Mouse (Mus musculus) neural tube, embryonic 15.5 days (tissue): Measurements from ENCODE around the gene Mylk. TPM values are rescaled to one million over a fixed set of nuclear protein-coding genes. Genes with fewer than 3 reads are reported as not detected.

ENCODE experiments used
- ATAC-seq: fragments of 200-750 bp; cut with Nextera tagmentation; 2 replicates; pipeline ENCODE4 v1.8.0; 2017; ENCODE audit warnings: mild to moderate bottlenecking, moderate TSS enrichment, moderate library complexity; ENCODE audit not compliant: low FRiP score
- H3K27ac ChIP-seq: fragments of 300-500 bp; sonication (generic); replicated peaks from 2 replicates; pipeline ENCODE4 v1.5.1; 2015; ENCODE audit warnings: mild to moderate bottlenecking, inconsistent platforms
- H3K27me3 ChIP-seq: fragments of 300-500 bp; sonication (generic); replicated peaks from 2 replicates; pipeline ENCODE4 v1.6.1; 2015; ENCODE audit warnings: inconsistent platforms
- H3K36me3 ChIP-seq: fragments of 300-500 bp; sonication (generic); 2 replicates; pipeline ENCODE4 v1.6.1; 2015; ENCODE audit warnings: inconsistent platforms
- H3K4me1 ChIP-seq: fragments of 300-500 bp; sonication (generic); 2 replicates; pipeline ENCODE4 v1.6.1; 2015; ENCODE audit warnings: inconsistent platforms
- H3K4me2 ChIP-seq: fragments of 300-500 bp; sonication (generic); 2 replicates; pipeline ENCODE4 v1.6.1; 2015; ENCODE audit warnings: inconsistent platforms, mild to moderate bottlenecking, moderate library complexity
- H3K4me3 ChIP-seq: fragments of 300-500 bp; sonication (generic); replicated peaks from 2 replicates; pipeline ENCODE4 v1.5.1; 2015; ENCODE audit warnings: mild to moderate bottlenecking, inconsistent platforms
- H3K9ac ChIP-seq: fragments of 300-500 bp; sonication (generic); replicated peaks from 2 replicates; pipeline ENCODE4 v1.6.1; 2015; ENCODE audit warnings: mild to moderate bottlenecking, inconsistent platforms
- H3K9me3 ChIP-seq: fragments of 300-500 bp; sonication (generic); replicated peaks from 2 replicates; pipeline ENCODE4 v1.6.1; 2016; ENCODE audit warnings: inconsistent platforms
- WGBS: fragments of 180-500 bp; shearing (Covaris S2); methylation state at CpG from one replicate; pipeline ENCODE4 v1.1.7; 2015; ENCODE audit warnings: mixed read lengths; 5-methylcytosine and 5-hydroxymethylcytosine counted together
- polyA plus RNA-seq: library from polyadenylated mRNA; unstranded; fragments of >200 nt; fragmentation: Nextera tagmentation; extraction: Ambion mirVana; gene quantifications from 2 replicates; pipeline ENCODE4 v1.2.1, GENCODE M21; 2015

Mylk gene
- polyA plus RNA-seq, 1 experiment from 2014 or later = 4.5 TPM

DNA sequence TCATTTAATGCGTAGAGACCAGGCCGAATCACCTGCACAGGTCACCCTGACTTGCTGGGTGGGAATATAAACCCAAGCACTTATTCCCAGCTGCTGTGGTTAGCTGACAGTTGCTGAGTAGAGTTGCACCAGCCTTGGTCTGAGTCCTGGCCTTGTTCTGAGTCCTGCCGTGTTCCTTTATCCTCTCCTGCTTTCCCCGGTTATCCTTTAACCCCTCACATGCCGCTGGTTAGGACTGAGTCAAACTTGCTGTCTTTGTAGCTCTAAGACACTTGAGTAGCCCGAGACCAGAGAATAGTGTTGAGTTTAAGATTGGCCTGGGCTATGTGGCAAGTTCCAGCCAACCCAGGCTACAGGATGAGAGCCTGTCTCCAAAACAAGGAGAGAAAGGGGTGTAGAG, 189.5 kb downstream of the Mylk start:
- no peaks in the 10 kb centered on the region for H3K9me3 ChIP-seq
- no peaks in the 10 kb centered on the region for H3K36me3 ChIP-seq
- no peak overlapping the region for H3K27ac ChIP-seq
- peaks cover 12% of the 10 kb centered on the region for H3K4me1 ChIP-seq
- no peak for ATAC-seq
- H3K9ac ChIP-seq = no peak overlapping the region
- no peak overlapping the region for H3K4me2 ChIP-seq
- H3K27me3 ChIP-seq = no peaks in the 10 kb centered on the region
- no peak overlapping the region for H3K4me3 ChIP-seq
- WGBS = 52% methylated on average over 6 of the region's 6 CpGs

DNA sequence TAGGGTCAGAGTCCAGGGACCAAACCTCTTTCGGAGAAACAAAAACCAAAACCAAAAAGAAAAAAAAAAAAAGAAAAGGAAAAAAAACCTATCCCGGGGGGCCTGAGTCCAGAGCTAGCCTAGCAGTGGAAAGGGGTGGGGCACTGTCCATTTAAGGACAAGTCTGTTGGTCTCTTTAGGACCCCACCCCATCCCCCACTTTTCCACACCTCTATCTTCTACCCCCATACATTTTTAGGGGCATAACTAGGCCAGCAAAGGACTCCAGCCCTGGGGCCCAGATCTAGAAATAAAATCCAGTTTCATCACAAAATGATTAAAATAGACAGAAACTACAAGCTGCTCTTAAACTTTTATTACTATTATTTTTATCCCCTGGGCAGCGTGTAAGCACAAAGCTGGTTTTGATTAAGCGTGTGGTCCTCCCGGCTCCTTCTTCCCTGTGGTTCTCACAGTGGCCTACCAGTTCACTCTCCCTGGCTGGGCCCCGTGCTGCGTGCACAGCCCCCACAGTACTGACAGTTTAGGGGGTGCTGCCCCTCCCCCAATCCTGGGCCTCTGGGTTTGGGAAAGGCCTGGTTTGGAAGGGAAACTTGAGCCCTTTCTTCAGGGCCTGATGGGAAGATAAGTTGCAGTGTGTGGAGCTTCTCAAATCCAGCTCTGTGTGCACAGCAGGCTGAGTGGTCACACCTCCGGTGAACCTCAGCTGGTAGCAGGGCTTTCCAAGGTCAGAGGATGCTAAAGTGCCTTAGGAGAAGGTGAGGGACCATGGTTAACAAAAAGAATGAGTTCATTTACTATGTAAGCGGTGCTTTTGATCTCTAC, 190.7 kb downstream of the Mylk start:
- 55% methylated on average over 9 of the region's 9 CpGs for WGBS
- Histone ChIP-seq H3K4me3 (no peak overlapping the region), H3K27me3 (no peaks in the 10 kb centered on the region), H3K4me2 (no peak overlapping the region), H3K4me1 (peaks cover 9% of the 10 kb centered on the region), H3K27ac (no peak overlapping the region), H3K9me3 (no peaks in the 10 kb centered on the region), H3K9ac (no peak overlapping the region), H3K36me3 (no peaks in the 10 kb centered on the region)
- ATAC-seq = no peak

DNA sequence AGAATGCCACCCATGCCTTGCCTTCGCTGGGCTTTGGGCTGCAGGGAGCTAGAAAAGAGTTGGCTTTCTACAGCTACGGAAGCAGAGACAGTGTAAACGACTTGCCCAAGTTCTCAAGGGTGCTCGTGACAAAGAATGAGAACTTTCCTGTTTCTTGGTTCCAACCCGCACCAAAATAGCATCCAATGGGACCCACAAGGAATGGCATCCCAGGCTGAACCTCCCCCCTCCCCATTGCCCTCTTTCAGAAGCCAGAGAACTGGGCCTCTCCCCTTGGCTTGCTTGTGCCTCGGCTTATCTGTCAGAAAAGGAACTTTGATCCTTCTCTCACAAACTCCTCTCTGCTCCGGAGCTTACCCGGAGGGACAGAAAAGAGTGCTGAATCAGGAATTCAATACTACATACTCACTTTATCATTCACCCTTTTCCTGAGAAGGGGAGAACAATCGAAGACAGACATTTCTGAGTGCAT, 191.4 kb downstream of the Mylk start:
- Histone ChIP-seq H3K9ac (no peak overlapping the region), H3K27me3 (no peaks in the 10 kb centered on the region), H3K27ac (no peak overlapping the region), H3K9me3 (no peaks in the 10 kb centered on the region), H3K4me1 (peaks cover 9% of the 10 kb centered on the region), H3K4me3 (no peak overlapping the region), H3K36me3 (no peaks in the 10 kb centered on the region), H3K4me2 (no peak overlapping the region)
- no peak for ATAC-seq
- WGBS = 58% methylated on average over 9 of the region's 9 CpGs

DNA sequence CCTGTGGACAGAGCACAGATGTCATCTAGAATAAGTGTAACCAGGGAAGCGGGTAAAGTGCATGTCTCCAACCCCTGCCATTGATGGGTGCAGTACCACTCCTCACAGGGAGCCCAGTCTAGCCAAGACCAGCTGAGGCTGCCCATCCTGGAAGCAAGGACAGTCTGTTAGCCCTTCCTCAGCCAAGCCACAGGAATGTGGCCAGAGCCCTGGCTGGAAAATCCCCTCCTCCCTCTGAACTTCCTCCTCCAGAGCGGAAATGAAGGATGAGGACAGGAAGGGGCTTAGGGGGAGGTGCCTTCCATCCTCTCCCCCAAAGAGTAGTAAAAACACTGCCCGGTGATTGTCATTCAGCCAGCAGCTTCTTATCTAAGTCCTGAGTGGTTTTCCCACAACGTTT, 192.6 kb downstream of the Mylk start:
- Histone ChIP-seq H3K4me1 (peaks cover 9% of the 10 kb centered on the region), H3K36me3 (no peaks in the 10 kb centered on the region), H3K4me3 (no peak overlapping the region), H3K4me2 (no peak overlapping the region), H3K9ac (no peak overlapping the region), H3K27ac (no peak overlapping the region), H3K9me3 (no peaks in the 10 kb centered on the region), H3K27me3 (no peaks in the 10 kb centered on the region)
- WGBS = 48% methylated on average over 4 of the region's 4 CpGs
- no peak for ATAC-seq

DNA sequence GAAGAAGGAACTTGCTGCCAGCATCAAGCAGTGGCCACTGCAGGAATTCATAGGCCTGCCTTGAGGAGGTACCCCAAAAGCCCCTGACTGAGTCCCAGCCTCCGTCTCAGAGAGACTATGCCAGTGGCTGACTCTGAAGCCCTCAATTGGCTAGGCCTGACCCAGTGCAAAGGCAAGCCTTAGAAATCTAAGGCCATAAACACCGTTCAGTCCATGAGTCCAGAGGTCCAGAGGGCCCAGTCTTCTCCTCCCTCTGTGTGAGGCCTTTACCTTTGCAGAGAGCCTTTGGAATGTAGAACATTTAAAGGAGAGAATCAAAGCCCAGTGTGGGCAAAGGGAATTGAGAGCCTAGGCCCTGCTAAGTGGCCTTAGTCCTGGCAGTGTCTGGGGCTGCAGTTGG, 193.2 kb downstream of the Mylk start:
- peaks cover 9% of the 10 kb centered on the region for H3K4me1 ChIP-seq
- ATAC-seq = no peak
- no peak overlapping the region for H3K4me3 ChIP-seq
- H3K27me3 ChIP-seq = no peaks in the 10 kb centered on the region
- no peak overlapping the region for H3K4me2 ChIP-seq
- H3K9me3 ChIP-seq = no peaks in the 10 kb centered on the region
- no peak overlapping the region for H3K9ac ChIP-seq
- WGBS = 66% methylated on average over 2 of the region's 2 CpGs
- H3K27ac ChIP-seq = no peak overlapping the region
- H3K36me3 ChIP-seq = no peaks in the 10 kb centered on the region

DNA sequence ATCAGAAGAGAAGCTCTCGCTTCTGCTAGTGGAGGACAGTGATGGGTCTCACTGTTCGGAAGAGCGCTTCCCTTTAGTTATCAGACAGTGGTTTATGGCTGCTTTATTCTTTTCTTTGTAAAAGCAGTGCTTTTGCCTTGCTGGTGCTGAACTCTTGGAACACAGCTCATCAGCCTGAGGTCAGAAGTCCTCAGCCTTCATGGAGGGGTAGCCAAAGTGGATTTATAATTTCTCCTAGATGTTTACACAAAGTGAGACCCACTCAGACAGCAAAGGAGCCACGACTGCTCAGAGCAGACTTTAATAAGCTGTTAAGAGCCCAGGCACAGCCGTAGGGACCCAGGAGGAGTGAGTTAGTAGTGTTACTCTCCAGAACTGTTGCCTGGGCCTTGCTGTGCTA, 194.9 kb downstream of the Mylk start:
- peaks cover 9% of the 10 kb centered on the region for H3K4me1 ChIP-seq
- H3K9ac ChIP-seq = no peak overlapping the region
- H3K27me3 ChIP-seq = no peaks in the 10 kb centered on the region
- ATAC-seq = no peak
- 35% methylated on average over 5 of the region's 5 CpGs for WGBS
- no peak overlapping the region for H3K27ac ChIP-seq
- no peaks in the 10 kb centered on the region for H3K9me3 ChIP-seq
- no peak overlapping the region for H3K4me3 ChIP-seq
- H3K36me3 ChIP-seq = no peaks in the 10 kb centered on the region
- no peak overlapping the region for H3K4me2 ChIP-seq

DNA sequence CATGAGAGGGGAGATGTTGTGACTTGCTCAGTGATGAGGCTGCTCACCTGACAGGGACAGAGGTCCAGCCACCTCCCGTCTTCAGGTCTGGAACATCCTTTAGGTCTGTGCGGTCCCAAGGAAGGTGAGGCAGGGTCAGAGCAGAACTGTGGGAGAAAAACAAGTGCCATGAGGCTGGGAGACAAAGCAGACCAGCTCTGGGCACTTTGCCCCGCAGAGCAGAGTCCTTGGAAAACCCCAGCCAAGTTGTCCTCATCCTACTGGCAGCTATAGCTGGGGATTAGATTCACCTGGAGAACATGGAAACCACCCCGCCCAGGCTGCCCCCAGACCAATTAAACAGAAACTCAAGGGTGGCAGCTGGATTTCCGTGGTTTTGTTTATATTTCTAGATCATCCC, 195.4 kb downstream of the Mylk start:
- H3K9ac ChIP-seq = no peak overlapping the region
- H3K36me3 ChIP-seq = no peaks in the 10 kb centered on the region
- no peak overlapping the region for H3K4me2 ChIP-seq
- no peak overlapping the region for H3K4me3 ChIP-seq
- no peaks in the 10 kb centered on the region for H3K9me3 ChIP-seq
- H3K27me3 ChIP-seq = no peaks in the 10 kb centered on the region
- WGBS = 80% methylated on average over 5 of the region's 5 CpGs
- no peak for ATAC-seq
- H3K4me1 ChIP-seq = peaks cover 9% of the 10 kb centered on the region
- H3K27ac ChIP-seq = no peak overlapping the region

DNA sequence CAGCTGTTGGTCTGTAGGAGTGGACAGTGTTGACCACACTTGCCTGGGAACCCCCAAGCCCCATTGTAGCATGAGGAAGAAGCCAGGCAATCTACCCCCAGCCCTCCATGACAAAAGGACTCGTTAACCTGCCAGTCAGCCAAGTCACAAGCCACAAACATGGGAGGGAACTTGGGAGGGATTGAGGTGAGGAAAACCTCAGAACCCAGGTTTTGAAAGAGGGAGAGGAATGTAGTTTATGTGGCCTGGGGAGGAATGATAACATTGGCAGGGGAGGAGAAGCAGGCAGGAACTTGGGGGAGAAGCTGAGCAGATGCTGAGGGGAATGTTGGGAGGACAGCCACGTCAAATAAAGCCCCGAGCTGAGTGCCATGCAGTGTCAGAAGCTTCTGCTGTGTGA, 196.9 kb downstream of the Mylk start:
- 32% methylated on average over 3 of the region's 3 CpGs for WGBS
- H3K4me3 ChIP-seq = no peak overlapping the region
- no peak for ATAC-seq
- no peaks in the 10 kb centered on the region for H3K36me3 ChIP-seq
- H3K27ac ChIP-seq = no peak overlapping the region
- no peak overlapping the region for H3K9ac ChIP-seq
- H3K9me3 ChIP-seq = no peaks in the 10 kb centered on the region
- no peak overlapping the region for H3K4me2 ChIP-seq
- H3K4me1 ChIP-seq = peaks cover 5% of the 10 kb centered on the region; the same call in 1 of the 2 replicates
- no peaks in the 10 kb centered on the region for H3K27me3 ChIP-seq

DNA sequence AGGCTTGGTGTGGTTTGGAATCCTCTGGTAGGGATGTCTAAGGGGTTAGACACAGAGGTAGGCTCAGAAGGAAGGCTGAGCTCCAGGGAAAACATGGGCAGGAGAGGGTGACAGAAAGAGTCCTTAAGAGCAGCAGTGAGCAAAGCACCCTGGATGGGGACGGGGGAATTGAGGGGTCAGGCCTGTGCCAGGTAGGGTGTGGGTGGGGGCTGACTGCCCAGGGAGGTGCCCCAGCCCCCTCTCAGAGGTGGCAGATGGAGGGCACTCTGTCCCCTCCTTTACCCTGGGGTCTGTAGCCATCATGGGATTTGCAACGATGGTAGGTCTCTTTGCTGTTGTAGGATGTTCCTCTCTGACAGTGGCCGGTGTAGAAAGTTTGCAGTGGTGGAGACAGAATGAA, 201.3 kb downstream of the Mylk start:
- Histone ChIP-seq H3K27ac (no peak overlapping the region), H3K4me1 (no peaks in the 10 kb centered on the region), H3K4me3 (no peak overlapping the region), H3K36me3 (no peaks in the 10 kb centered on the region), H3K4me2 (no peak overlapping the region), H3K9ac (no peak overlapping the region), H3K9me3 (no peaks in the 10 kb centered on the region), H3K27me3 (no peaks in the 10 kb centered on the region)
- ATAC-seq = no peak
- WGBS = 96% methylated on average over 3 of the region's 3 CpGs

DNA sequence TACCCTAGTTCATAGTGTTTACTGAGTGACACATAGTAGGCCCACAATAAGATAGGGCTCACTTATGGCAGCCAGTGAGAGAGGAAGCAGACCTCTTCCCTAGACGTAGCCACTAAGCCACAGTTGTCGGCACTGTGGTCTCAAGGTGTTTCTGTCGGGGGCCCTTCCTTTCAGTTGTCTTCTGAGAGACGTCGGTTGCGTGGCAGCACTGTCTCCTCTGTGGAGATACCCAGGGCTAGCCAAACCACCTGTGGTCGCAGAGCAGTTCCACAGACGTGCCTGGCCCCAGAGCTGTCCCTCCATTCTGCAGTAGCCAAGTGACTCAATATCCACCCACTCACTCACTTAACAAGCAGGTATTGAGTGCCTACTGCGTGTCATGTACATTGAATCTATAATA, 205.9 kb downstream of the Mylk start:
- Histone ChIP-seq H3K27ac (no peak overlapping the region), H3K4me2 (no peak overlapping the region), H3K9ac (no peak overlapping the region), H3K4me1 (no peaks in the 10 kb centered on the region), H3K9me3 (no peaks in the 10 kb centered on the region), H3K27me3 (no peaks in the 10 kb centered on the region), H3K4me3 (no peak overlapping the region), H3K36me3 (0 out of 2 replicates have a peak, but pooled peaks cover 3% of the 10 kb centered on the region)
- WGBS = 87% methylated on average over 9 of the region's 9 CpGs
- no peak for ATAC-seq

DNA sequence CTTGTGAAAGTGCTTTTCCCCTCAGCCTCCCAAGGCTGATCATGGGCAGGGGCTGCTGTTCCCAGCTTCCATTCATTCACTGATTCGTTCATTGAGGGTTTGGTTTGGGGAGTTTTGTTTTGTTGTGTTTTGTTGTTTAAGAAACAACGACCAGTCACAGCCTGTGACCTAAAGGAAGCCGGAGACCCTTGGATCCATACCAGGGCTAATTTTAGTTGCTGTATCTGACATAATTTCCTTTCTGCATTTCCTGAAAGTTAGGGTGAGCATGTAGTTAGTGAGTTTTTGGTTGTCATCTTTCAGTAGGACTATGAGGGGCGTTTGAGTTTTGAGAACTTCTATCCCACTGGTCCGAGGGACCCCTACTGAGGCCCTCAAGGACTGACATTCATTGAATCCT, 207.2 kb downstream of the Mylk start:
- no peaks in the 10 kb centered on the region for H3K9me3 ChIP-seq
- no peaks in the 10 kb centered on the region for H3K4me1 ChIP-seq
- H3K27me3 ChIP-seq = no peaks in the 10 kb centered on the region
- 0 out of 2 replicates have a peak, but pooled peaks cover 3% of the 10 kb centered on the region for H3K36me3 ChIP-seq
- 80% methylated on average over 5 of the region's 5 CpGs for WGBS
- no peak overlapping the region for H3K9ac ChIP-seq
- H3K27ac ChIP-seq = no peak overlapping the region
- no peak overlapping the region for H3K4me2 ChIP-seq
- no peak for ATAC-seq
- no peak overlapping the region for H3K4me3 ChIP-seq

DNA sequence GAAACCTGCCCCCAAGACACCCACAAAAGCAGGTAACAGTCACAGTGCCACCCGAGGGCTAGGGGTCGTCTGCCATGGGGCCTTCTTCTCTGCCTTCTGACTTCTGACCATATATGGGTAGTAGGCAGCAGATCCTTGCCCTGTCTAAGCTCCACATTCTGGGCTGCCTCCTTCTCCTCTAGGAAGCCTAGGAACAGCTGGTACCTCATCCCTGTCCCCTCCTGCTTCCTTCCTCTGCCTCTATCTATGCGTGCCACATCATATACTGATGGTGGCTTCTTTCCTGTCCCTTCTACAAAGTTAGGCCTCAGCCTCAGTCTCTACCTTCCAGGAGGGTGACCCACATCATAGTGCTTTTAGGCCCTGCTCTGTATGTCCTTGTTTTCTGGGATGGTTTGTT, 207.8 kb downstream of the Mylk start:
- no peaks in the 10 kb centered on the region for H3K4me1 ChIP-seq
- whole genome bisulfite sequencing = 85% methylated on average over 3 of the region's 3 CpGs

More for the DNA sequence above, 207.8 kb downstream of the Mylk start:
- 0 out of 2 replicates have a peak, but pooled peaks cover 3% of the 10 kb centered on the region for H3K36me3 ChIP-seq
- H3K9me3 ChIP-seq = no peaks in the 10 kb centered on the region
- no peak overlapping the region for H3K4me2 ChIP-seq
- H3K9ac ChIP-seq = no peak overlapping the region
- H3K27me3 ChIP-seq = no peaks in the 10 kb centered on the region
- no peak overlapping the region for H3K4me3 ChIP-seq
- H3K27ac ChIP-seq = no peak overlapping the region
- no peak for ATAC-seq
